Mouse (Mus musculus) heart, adult 8-10 months (tissue): ENCODE data around the gene Atp5d. TPM values are rescaled to one million over a fixed set of nuclear protein-coding genes. Genes with fewer than 3 reads are reported as not detected.

ENCODE experiments used
- DNase-seq: peaks from one replicate; pipeline ENCODE4 v3.0.0; 2022; ENCODE audit warnings: low spot score
- total RNA-seq, 4 experiments: library from RNA; stranded (reverse); gene quantifications; 2 replicates each; pipeline ENCODE4 v1.2.4; 2022

Gene Atp5d
- total RNA-seq, result 1,000 to 10,000 TPM; 1,050 to 1,135 (median 1,101) TPM

- DNase-seq, result no peak
Observed at GRCm38 (mm10) chr10:80138553-80139438, at the start of gene Atp5d. TSS of gene Atp5d (plus strand) at chr10:80138632.

DNA sequence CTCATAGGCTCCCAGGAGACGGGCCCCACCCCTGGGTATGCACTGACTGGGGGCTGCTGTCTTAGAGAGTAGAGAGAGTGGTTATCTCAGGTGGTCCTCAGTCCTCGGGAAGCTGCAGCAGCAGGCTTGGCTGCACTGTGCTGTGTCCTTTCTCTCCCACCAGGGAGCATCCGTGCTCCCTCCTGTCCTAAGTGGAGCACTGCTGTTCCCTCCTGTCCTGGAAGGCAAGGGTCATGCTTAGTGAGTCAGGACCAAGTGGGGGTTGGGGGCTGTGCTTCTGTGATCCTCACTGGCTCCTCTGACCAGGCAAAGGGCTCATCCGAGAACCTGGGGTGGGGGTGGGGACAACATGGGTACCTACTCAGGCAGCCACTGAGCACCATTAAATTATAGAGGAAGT is 49.3 kb upstream of the Atp5d start:
- DNase-seq, result no peak

GRCm38 (mm10) chr10:80091527-80091926 is 46.9 kb upstream of the Atp5d start:
- DNase-seq, result no peak

GRCm38 (mm10) chr10:80092690-80093089 is 45.7 kb upstream of the Atp5d start:
- no peak for DNase-seq

DNA sequence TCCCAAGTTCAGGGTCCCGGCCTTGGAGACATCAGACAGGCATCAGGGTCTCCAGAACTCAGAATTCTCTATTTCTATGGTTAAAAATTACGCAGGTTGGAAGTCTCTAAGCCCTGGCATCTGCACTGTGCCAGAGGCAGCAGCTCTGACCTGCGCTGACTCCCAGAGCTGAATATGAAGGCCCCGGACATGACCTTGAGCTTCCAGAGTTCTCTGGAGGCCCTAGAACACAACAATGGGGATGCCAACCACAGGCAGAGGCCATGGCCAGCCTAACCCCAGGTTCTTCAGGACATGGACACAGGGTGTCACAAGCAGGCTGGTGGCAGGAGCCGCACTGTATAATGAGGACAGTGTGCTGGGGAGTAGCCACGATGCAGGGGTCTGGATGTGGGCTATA is 44.3 kb upstream of the Atp5d start:
- no peak for DNase-seq

GRCm38 (mm10) chr10:80094684-80095083 is 43.7 kb upstream of the Atp5d start:
- no peak for DNase-seq

DNA sequence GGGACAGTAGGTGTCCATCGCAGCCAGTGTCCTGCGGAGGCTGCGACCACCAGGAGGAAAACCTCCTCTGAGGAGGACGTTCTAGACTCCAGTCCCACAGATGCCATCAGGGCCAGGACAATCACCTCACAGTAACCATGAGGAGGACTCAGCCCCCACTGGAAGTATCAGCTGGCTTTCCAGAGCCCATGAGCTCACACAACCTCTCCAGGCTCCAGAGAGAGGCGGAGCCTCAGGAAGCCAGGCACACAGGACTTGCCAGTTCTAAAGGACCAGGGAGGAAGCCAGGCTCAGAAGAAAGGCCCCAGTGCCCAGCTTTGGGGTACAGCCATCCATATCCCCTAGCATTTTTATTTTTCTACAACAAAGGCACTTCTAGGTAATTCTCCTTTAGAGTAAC is 42.9 kb upstream of the Atp5d start:
- DNase-seq, result no peak

- DNase-seq, result no peak
Observed at GRCm38 (mm10) chr10:80097275-80097674, 41.2 kb upstream of the Atp5d start.

GRCm38 (mm10) chr10:80098630-80099029 is 39.8 kb upstream of the Atp5d start:
- no peak for DNase-seq

- no peak for DNase-seq
Observed at GRCm38 (mm10) chr10:80100982-80101381, 37.5 kb upstream of the Atp5d start.

GRCm38 (mm10) chr10:80102216-80102915 is 36.1 kb upstream of the Atp5d start:
- DNase-seq, result peak; percentile 84

GRCm38 (mm10) chr10:80103032-80103431 is 35.4 kb upstream of the Atp5d start:
- no peak for DNase-seq

GRCm38 (mm10) chr10:80104181-80104580 is 34.3 kb upstream of the Atp5d start:
- DNase-seq, result no peak

- DNase-seq, result no peak
Observed at GRCm38 (mm10) chr10:80105460-80105859, 33.0 kb upstream of the Atp5d start, which contains the start of gene Sbno2. TSS of gene Sbno2 (minus strand) at chr10:80105571.

DNA sequence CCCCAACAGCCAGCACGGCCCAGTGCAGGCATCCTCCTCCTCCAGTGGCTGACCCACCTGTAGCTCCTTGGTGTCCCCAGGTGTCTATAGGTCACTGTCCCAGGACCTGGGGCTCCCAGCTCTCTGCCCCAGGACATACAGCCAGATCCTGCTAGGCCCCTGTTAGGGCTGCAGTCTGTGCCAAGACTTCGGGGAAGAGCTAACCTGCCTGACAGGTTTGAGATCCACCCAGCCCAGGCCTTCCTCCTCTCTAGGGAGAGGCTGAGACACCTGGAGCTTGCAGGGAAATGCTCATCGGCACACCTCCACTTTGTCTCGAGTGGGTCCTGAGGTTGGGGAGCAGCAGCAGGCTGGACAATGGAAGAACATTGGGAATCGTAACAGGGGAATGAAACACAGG is 32.5 kb upstream of the Atp5d start:
- no peak for DNase-seq

GRCm38 (mm10) chr10:80107678-80108077 is 30.8 kb upstream of the Atp5d start:
- no peak for DNase-seq

GRCm38 (mm10) chr10:80114341-80115284 is 23.8 kb upstream of the Atp5d start:
- peak; percentile 93 for DNase-seq

DNA sequence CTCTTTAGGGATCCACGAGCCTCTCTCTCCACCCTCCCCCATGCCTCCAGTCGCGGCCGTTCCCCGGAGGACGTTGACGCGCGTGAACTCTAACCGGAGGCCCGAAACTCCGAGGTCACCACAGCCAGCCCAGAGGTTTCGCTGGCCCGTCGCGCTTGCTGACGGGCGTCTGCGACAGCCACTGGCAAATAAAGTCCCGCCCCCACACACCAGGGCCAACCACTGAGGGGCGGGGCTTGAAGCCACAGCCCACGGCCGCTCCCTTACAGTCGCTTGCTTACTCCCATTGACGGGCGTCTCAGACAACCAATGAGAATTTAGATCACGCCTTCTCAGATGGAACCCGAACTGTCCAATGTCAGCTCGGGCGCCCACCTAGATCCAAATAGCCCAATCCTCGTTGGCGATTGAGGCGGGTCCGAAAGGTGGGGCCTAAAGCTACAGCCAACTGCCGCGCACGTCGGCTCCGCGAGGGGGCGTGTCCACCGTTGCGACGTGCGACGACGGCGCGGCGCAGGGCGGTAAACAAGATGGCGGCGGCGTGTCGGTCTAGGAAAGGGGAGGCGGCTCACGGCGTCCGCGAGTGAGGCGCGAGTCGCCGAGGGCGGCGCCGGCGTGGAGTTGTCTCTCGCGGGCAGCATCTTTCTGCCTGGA is 23.0 kb upstream of the Atp5d start, which contains the start of gene Stk11:
TSS of gene Stk11 (plus strand) at position 514 of the 654 bp plus-strand sequence.
- peak; percentile 100 for DNase-seq

DNA sequence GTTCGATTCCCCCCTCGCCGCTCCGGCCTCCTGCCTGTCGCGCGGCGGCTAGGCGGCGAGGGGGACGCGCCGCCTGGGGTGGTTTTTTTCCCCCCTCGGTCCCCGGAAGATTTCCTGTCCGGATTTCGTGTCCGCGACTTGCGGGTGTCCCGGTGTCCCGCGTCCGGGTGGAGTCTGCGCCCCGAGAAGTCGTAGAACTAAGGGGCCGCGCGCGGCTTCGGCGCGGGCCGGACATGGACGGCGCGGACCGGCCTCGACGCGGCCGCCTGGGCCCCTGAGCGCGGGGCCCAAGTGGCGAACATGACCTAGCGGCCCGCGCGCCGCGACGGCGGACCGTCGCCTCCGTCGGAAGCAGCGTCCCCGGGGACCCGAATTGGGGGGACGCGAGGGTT is 22.5 kb upstream of the Atp5d start:
- no peak for DNase-seq

DNA sequence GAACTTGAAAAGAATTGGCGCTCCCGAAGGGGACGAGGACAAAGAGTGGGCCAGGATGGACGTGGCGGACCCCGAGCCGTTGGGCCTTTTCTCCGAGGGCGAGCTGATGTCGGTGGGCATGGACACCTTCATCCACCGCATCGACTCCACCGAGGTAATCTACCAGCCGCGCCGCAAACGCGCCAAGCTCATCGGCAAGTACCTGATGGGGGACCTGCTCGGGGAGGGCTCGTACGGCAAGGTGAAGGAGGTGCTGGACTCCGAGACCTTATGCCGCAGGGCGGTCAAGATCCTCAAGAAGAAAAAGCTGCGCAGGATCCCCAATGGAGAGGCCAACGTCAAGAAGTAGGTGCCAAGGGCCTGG is 21.9 kb upstream of the Atp5d start:
- no peak for DNase-seq
